Mouse (Mus musculus): Measurements from ENCODE around the gene Atf4. TPM values are rescaled to one million over a fixed set of nuclear protein-coding genes. Genes with fewer than 3 reads are reported as not detected.
A peak's percentile ranks its signal among the peaks of the same experiment; 100 is the strongest.

The Atf4 gene
- polyA plus RNA-seq, 1 experiment from 2014 or later, result 138 TPM

GRCm38 (mm10) chr15:80225208-80225607, 29.8 kb upstream of the Atf4 start:
- WGBS, result 29% methylated on average over 9 of the region's 9 CpGs
- H3K9ac ChIP-seq, result no peak overlapping the region

GRCm38 (mm10) chr15:80225796-80226195, 29.2 kb upstream of the Atf4 start:
- Histone ChIP-seq H3K36me3 (no peaks in the 10 kb centered on the region), H3K4me2 (replicated peaks) (no peak overlapping the region), H3K4me1 (replicated peaks) (no peaks in the 10 kb centered on the region), H3K4me3 (replicated peaks) (no peak overlapping the region), H3K27me3 (replicated peaks) (no peaks in the 10 kb centered on the region), H3K9ac (no peak overlapping the region), H3K27ac (no peak overlapping the region), H3K9me3 (no peaks in the 10 kb centered on the region)
- 0 out of 2 replicates have a peak, but pooled peaks have one; percentile 44 for ATAC-seq
- WGBS, result 42% methylated on average over 2 of the region's 2 CpGs

More at GRCm38 (mm10) chr15:80225208-80225607, 29.8 kb upstream of the Atf4 start:
- Histone ChIP-seq H3K4me3 (replicated peaks) (no peak overlapping the region), H3K27me3 (replicated peaks) (no peaks in the 10 kb centered on the region), H3K4me1 (replicated peaks) (no peaks in the 10 kb centered on the region), H3K9me3 (no peaks in the 10 kb centered on the region), H3K36me3 (no peaks in the 10 kb centered on the region), H3K4me2 (replicated peaks) (no peak overlapping the region), H3K27ac (no peak overlapping the region)
- peak; percentile 68 for ATAC-seq

- H3K36me3 ChIP-seq, result no peaks in the 10 kb centered on the region
- 78% methylated on average over 17 of the region's 17 CpGs for WGBS
- no peaks in the 10 kb centered on the region for H3K27me3 ChIP-seq (replicated peaks)
- H3K27ac ChIP-seq, result no peak overlapping the region
- ATAC-seq, result no peak
- no peaks in the 10 kb centered on the region for H3K9me3 ChIP-seq
- H3K9ac ChIP-seq, result no peak overlapping the region
- 0 out of 2 replicates have a peak, but pooled peaks cover 4% of the 10 kb centered on the region for H3K4me1 ChIP-seq (replicated peaks)
- H3K4me2 ChIP-seq (replicated peaks), result no peak overlapping the region
- H3K4me3 ChIP-seq (replicated peaks), result no peak overlapping the region
These were observed 26.7 kb upstream of the Atf4 start for GRCm38 (mm10) chr15:80228071-80228800.

GRCm38 (mm10) chr15:80232331-80232730, 22.7 kb upstream of the Atf4 start:
- H3K4me1 ChIP-seq (replicated peaks), result 0 out of 2 replicates have a peak, but pooled peaks cover 13% of the 10 kb centered on the region
- ATAC-seq, result no peak
- H3K9me3 ChIP-seq, result no peaks in the 10 kb centered on the region
- peaks cover 11% of the 10 kb centered on the region; the same call in 1 of the 2 replicates for H3K36me3 ChIP-seq
- no peaks in the 10 kb centered on the region for H3K27me3 ChIP-seq (replicated peaks)
- no peak overlapping the region for H3K4me2 ChIP-seq (replicated peaks)
- H3K9ac ChIP-seq, result no peak overlapping the region
- H3K4me3 ChIP-seq (replicated peaks), result no peak overlapping the region
- H3K27ac ChIP-seq, result no peak overlapping the region
- WGBS, result 67% methylated on average over 2 of the region's 2 CpGs

- 0 out of 2 replicates have a peak overlapping the region, but pooled peaks have one; percentile 29 for H3K9ac ChIP-seq
- no peak for ATAC-seq
- no peak overlapping the region for H3K4me2 ChIP-seq (replicated peaks)
These were observed 21.9 kb upstream of the Atf4 start for GRCm38 (mm10) chr15:80233053-80233452.

GRCm38 (mm10) chr15:80233733-80234509, 21.1 kb upstream of the Atf4 start, which contains the start of gene Mief1:
Mief1 (plus strand) TSS chr15:80234018.
- no peaks in the 10 kb centered on the region for H3K9me3 ChIP-seq
- no peaks in the 10 kb centered on the region for H3K27me3 ChIP-seq (replicated peaks)
- peak within 1 kb of the TSS; percentile 86 for H3K27ac ChIP-seq
- H3K36me3 ChIP-seq, result peaks cover 21% of the 10 kb centered on the region; the same call in 1 of the 2 replicates
- H3K4me3 ChIP-seq (replicated peaks), result peak within 1 kb of the TSS; percentile 92
- WGBS, result under 1% methylated on average over 67 of the region's 67 CpGs
- ATAC-seq, result peak; percentile 99
- H3K4me1 ChIP-seq (replicated peaks), result 0 out of 2 replicates have a peak, but pooled peaks cover 13% of the 10 kb centered on the region
- peak within 1 kb of the TSS; percentile 87 for H3K9ac ChIP-seq
- peak within 1 kb of the TSS; percentile 69 for H3K4me2 ChIP-seq (replicated peaks)

More at GRCm38 (mm10) chr15:80233053-80233452, 21.9 kb upstream of the Atf4 start:
- WGBS, result 62% methylated on average over 4 of the region's 4 CpGs
- Histone ChIP-seq H3K27me3 (replicated peaks) (no peaks in the 10 kb centered on the region), H3K9me3 (no peaks in the 10 kb centered on the region), H3K4me3 (replicated peaks) (no peak overlapping the region), H3K27ac (peak overlapping the region; percentile 79), H3K36me3 (peaks cover 13% of the 10 kb centered on the region; the same call in 1 of the 2 replicates), H3K4me1 (replicated peaks) (0 out of 2 replicates have a peak, but pooled peaks cover 13% of the 10 kb centered on the region)

GRCm38 (mm10) chr15:80235535-80235934, 19.4 kb upstream of the Atf4 start, which contains the start of gene AC140267.1:
AC140267.1 (plus strand) TSS chr15:80235835.
- Histone ChIP-seq H3K4me3 (replicated peaks) (peak within 1 kb of the TSS; percentile 92), H3K4me1 (replicated peaks) (0 out of 2 replicates have a peak, but pooled peaks cover 13% of the 10 kb centered on the region), H3K27me3 (replicated peaks) (no peaks in the 10 kb centered on the region), H3K4me2 (replicated peaks) (peak within 1 kb of the TSS; percentile 69), H3K36me3 (peaks cover 28% of the 10 kb centered on the region), H3K9ac (peak within 1 kb of the TSS; percentile 87), H3K27ac (no peak within 1 kb of the TSS), H3K9me3 (no peaks in the 10 kb centered on the region)
- ATAC-seq, result no peak
- WGBS, result 94% methylated on average over 9 of the region's 9 CpGs

GRCm38 (mm10) chr15:80248135-80248534, 6.8 kb upstream of the Atf4 start:
- Histone ChIP-seq H3K4me1 (replicated peaks) (no peaks in the 10 kb centered on the region), H3K27ac (no peak overlapping the region), H3K4me2 (replicated peaks) (no peak overlapping the region), H3K36me3 (peaks cover 47% of the 10 kb centered on the region), H3K9ac (no peak overlapping the region), H3K4me3 (replicated peaks) (no peak overlapping the region), H3K27me3 (replicated peaks) (no peaks in the 10 kb centered on the region), H3K9me3 (no peaks in the 10 kb centered on the region)
- ATAC-seq, result no peak
- 94% methylated on average over 12 of the region's 12 CpGs for WGBS

- Histone ChIP-seq H3K27me3 (replicated peaks) (no peaks in the 10 kb centered on the region), H3K27ac (no peak overlapping the region), H3K9ac (no peak overlapping the region), H3K36me3 (peaks cover 45% of the 10 kb centered on the region), H3K4me3 (replicated peaks) (no peak overlapping the region), H3K4me1 (replicated peaks) (peaks cover 3% of the 10 kb centered on the region; the same call in 1 of the 2 replicates), H3K9me3 (no peaks in the 10 kb centered on the region), H3K4me2 (replicated peaks) (no peak overlapping the region)
- 89% methylated on average over 1 of the region's 1 CpGs for WGBS
- no peak for ATAC-seq
These were observed 6.4 kb upstream of the Atf4 start for GRCm38 (mm10) chr15:80248596-80248995.

GRCm38 (mm10) chr15:80249672-80250071, 5.3 kb upstream of the Atf4 start:
- no peak overlapping the region for H3K27ac ChIP-seq
- no peak overlapping the region for H3K4me3 ChIP-seq (replicated peaks)
- 91% methylated on average over 10 of the region's 10 CpGs for WGBS
- no peaks in the 10 kb centered on the region for H3K27me3 ChIP-seq (replicated peaks)
- peaks cover 10% of the 10 kb centered on the region; the same call in 1 of the 2 replicates for H3K4me1 ChIP-seq (replicated peaks)
- ATAC-seq, result no peak
- no peaks in the 10 kb centered on the region for H3K9me3 ChIP-seq
- H3K4me2 ChIP-seq (replicated peaks), result no peak overlapping the region
- peaks cover 45% of the 10 kb centered on the region for H3K36me3 ChIP-seq
- no peak overlapping the region for H3K9ac ChIP-seq

- no peaks in the 10 kb centered on the region for H3K9me3 ChIP-seq
- 77% methylated on average over 6 of the region's 6 CpGs for WGBS
These were observed 4.4 kb upstream of the Atf4 start for GRCm38 (mm10) chr15:80250586-80250985.

GRCm38 (mm10) chr15:80253530-80253929, 1.5 kb upstream of the Atf4 start:
- H3K36me3 ChIP-seq, result peaks cover 34% of the 10 kb centered on the region
- H3K27me3 ChIP-seq (replicated peaks), result no peaks in the 10 kb centered on the region
- H3K27ac ChIP-seq, result peak overlapping the region; percentile 99
- H3K4me3 ChIP-seq (replicated peaks), result no peak overlapping the region
- peak overlapping the region; percentile 81 for H3K4me2 ChIP-seq (replicated peaks)
- no peaks in the 10 kb centered on the region for H3K9me3 ChIP-seq
- H3K4me1 ChIP-seq (replicated peaks), result peaks cover 33% of the 10 kb centered on the region
- WGBS, result 27% methylated on average over 2 of the region's 2 CpGs
- no peak for ATAC-seq
- peak overlapping the region; percentile 8; the same call in 1 of the 2 replicates for H3K9ac ChIP-seq

More at GRCm38 (mm10) chr15:80250586-80250985, 4.4 kb upstream of the Atf4 start:
- Histone ChIP-seq H3K4me3 (replicated peaks) (no peak overlapping the region), H3K27me3 (replicated peaks) (no peaks in the 10 kb centered on the region), H3K4me2 (replicated peaks) (no peak overlapping the region), H3K4me1 (replicated peaks) (peaks cover 11% of the 10 kb centered on the region; the same call in 1 of the 2 replicates), H3K36me3 (peaks cover 41% of the 10 kb centered on the region), H3K9ac (no peak overlapping the region), H3K27ac (peak overlapping the region; percentile 52; the same call in 1 of the 2 replicates)
- no peak for ATAC-seq

All from intestine, embryonic 15.5 days (tissue).